Comparison of ENCODE assay signal across 31 mouse cellular contexts in genomic region chr7:122528646-122529045, GRCm38 (mm10).
"Had no signal": no experiment of that assay in that cellular context is flagged by ENCODE, and none has a peak within 500 bp of the region (broad histone marks: within the 10 kb centered on the region; RNA-seq: fewer than 3 reads in every experiment).

No protein-coding gene starts in this region.

- H3K27me3 ChIP-seq: limb, embryonic 12.5 days; limb, embryonic 13.5 days; limb, embryonic 15.5 days; liver, embryonic 12.5 days; liver, embryonic 13.5 days; liver, embryonic 15.5 days; lung, embryonic 15.5 days; megakaryocyte, embryonic 14.5 days; midbrain, embryonic 12.5 days; midbrain, embryonic 13.5 days; neural tube, embryonic 12.5 days had no signal

- H3K4me2 ChIP-seq: limb, embryonic 12.5 days; limb, embryonic 13.5 days; limb, embryonic 15.5 days; liver, embryonic 11.5 days; liver, embryonic 12.5 days; liver, embryonic 13.5 days; liver, embryonic 15.5 days; lung, embryonic 14.5 days; lung, embryonic 15.5 days; midbrain, embryonic 12.5 days; midbrain, embryonic 13.5 days; neural tube, embryonic 12.5 days had no signal

- H3K4me3 ChIP-seq: left cerebral cortex, adult 2 months; limb, embryonic 10.5 days; limb, embryonic 12.5 days; limb, embryonic 13.5 days; limb, embryonic 15.5 days; liver, embryonic 12.5 days; liver, embryonic 13.5 days; liver, embryonic 15.5 days; lung, embryonic 15.5 days; megakaryocyte, embryonic 14.5 days; midbrain, embryonic 10.5 days; midbrain, embryonic 12.5 days; midbrain, embryonic 13.5 days; myocyte; neural tube, embryonic 12.5 days had no signal

- H3K9ac ChIP-seq: limb, embryonic 12.5 days; limb, embryonic 13.5 days; limb, embryonic 15.5 days; liver, embryonic 12.5 days; liver, embryonic 13.5 days; liver, embryonic 14.5 days; liver, embryonic 15.5 days; liver, postnatal 0 days; lung, embryonic 14.5 days; lung, embryonic 15.5 days; midbrain, embryonic 12.5 days; midbrain, embryonic 13.5 days; neural tube, embryonic 12.5 days had no signal

- ATAC-seq: liver, embryonic 12.5 days; liver, postnatal 0 days; lung, postnatal 0 days; midbrain, embryonic 13.5 days; midbrain, embryonic 16.5 days had no signal

- H3K9me3 ChIP-seq: limb, embryonic 10.5 days; limb, embryonic 12.5 days; limb, embryonic 13.5 days; limb, embryonic 15.5 days; liver, embryonic 12.5 days; liver, embryonic 13.5 days; liver, embryonic 15.5 days; lung, embryonic 15.5 days; midbrain, embryonic 10.5 days; midbrain, embryonic 12.5 days; neural tube, embryonic 12.5 days had no signal

- DNase-seq: left cerebral cortex, postnatal 4 days; liver; liver, embryonic 13.5 days; liver, postnatal 0 days; lung, adult 18-20 months; lung, adult 2 months; lung, embryonic 14.5 days; lung, postnatal 10 days; lung, postnatal 14 days; lung, postnatal 36 days; lung, postnatal 4 days; midbrain, embryonic 14.5 days had no signal

- H3K27ac ChIP-seq: left cerebral cortex, adult 2 months; limb, embryonic 10.5 days; limb, embryonic 12.5 days; limb, embryonic 13.5 days; limb, embryonic 15.5 days; liver, embryonic 12.5 days; liver, embryonic 13.5 days; liver, embryonic 14.5 days; liver, embryonic 15.5 days; lung, embryonic 15.5 days; macrophage; midbrain, embryonic 10.5 days; midbrain, embryonic 12.5 days; midbrain, embryonic 13.5 days; neural tube, embryonic 12.5 days had no signal

- H3K36me3 ChIP-seq: limb, embryonic 10.5 days; limb, embryonic 12.5 days; limb, embryonic 13.5 days; limb, embryonic 15.5 days; liver, embryonic 12.5 days; liver, embryonic 13.5 days; liver, embryonic 15.5 days; lung, embryonic 15.5 days; midbrain, embryonic 10.5 days; midbrain, embryonic 12.5 days; midbrain, embryonic 13.5 days; neural tube, embryonic 12.5 days had no signal

- H3K4me1 ChIP-seq: limb, embryonic 10.5 days; limb, embryonic 12.5 days; limb, embryonic 13.5 days; limb, embryonic 15.5 days; liver, embryonic 12.5 days; liver, embryonic 13.5 days; liver, embryonic 15.5 days; lung, embryonic 15.5 days; neural tube, embryonic 12.5 days had no signal
